Mouse (Mus musculus): Measurements from ENCODE around the gene Vps53. TPM values are rescaled to one million over a fixed set of nuclear protein-coding genes. Genes with fewer than 3 reads are reported as not detected.

The Vps53 gene
- polyA plus RNA-seq (2017; shearing (Covaris generic)), result 10 to 100 TPM; 49.9 to 68.7 TPM

DNA sequence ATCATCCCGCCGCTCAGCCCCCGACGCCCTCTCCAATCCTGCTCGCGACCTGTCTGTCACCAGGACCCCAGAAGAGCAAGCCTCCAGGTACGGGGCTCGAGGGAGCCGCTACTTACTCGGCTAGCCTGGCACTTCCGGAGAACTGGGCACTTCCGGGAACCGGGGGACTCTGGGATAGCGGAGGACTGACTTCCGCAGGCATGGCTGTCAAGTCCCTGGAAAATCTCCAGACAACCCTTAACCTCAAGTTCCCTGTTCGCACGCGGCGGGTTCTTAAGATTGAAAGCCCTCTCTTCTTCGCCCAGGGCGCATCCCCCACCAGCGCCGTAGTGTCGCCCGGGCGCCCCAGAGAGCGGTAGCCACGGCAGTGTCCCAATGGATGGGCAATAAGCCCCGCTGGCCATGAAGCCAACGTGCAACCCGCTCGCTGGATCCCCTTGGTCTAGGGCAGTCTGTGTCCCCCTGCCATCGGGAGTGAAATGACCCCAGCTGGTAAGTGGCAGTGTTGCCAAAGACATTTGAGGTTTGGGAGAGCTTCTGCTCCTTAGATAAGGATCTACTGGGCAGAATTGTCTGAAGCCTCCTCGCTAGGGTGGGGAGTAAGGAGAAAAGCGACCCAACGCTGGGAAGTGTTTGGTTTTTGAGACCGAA is at the start of gene Vps53, which contains the start of gene Fam57a:
Gene Vps53 (minus strand): TSS at position 153 of the 651 bp plus-strand sequence.
Gene Fam57a (plus strand): TSS at position 177 of the 651 bp plus-strand sequence.

DNA sequence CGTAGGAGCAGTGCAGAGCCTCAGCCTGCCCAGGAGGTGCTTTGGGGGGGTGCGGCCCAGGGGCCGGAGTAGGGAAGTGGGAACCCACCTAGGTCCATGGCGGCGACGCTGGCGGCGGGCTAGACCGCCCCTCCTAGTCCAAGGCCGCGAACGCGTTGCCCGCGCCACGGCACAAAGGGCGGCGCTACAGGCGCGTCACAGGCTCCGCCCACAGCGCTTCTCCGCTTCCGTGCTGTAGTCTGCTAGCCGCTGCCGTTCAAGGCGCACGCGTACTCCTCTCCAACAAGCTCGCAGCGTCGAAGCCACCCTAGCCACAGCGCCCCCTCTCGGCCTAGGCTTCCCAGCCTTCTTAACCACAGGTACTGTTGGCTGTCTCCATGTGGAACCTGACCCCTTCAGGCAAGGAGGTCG is 37.9 kb upstream of the Vps53 start, which contains the start of the genes Dbil5 and Gemin4:
Gene Dbil5 (plus strand): TSS at position 219 of the 411 bp plus-strand sequence.
Gene Gemin4 (minus strand): TSS at position 275 of the 411 bp plus-strand sequence.

GRCm38 (mm10) chr11:76027139-76028071 is 152.0 kb downstream of the Vps53 start, which contains the start of gene Rflnb:
Rflnb (minus strand) TSS chr11:76027782.

DNA sequence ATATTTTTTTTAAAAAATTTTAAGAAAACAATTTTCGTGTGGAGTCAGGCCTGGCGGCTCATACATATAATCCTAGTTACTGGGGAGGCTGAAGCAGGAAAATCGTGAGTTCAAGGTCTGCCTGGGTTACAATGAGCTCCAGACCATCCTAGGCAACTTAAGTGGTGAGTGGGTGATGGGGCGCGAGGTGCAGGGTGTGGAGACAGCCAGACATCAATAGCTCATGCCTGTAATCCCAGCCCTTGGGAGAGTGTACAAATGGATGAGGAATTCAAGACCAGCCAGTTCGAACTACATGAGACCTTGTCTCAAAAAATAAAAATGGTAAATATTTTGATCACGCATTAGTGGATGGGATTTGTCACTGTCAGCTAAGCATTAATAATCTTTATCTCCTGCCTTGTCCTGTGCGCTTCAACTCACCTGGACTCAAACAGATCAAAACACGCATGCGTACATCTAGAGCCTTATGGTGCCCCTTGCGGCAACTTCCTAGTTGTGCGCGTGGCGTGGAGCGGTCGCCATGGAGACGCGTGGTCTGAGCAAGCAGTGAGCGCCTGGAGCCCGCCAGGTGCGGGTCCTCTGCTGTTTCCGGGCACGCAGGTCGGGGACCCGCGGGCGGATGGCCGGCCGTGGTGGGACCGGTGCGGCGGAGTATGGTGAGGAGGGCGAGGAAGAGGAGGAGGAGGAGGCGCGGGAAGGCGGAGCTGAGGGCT is 179.8 kb downstream of the Vps53 start, which contains the start of gene 1700016K19Rik:
Gene 1700016K19Rik (plus strand): TSS at position 473 of the 716 bp plus-strand sequence.

Other genes with a start within 250 kb of the Vps53 start
- 1 to 10 TPM; 7.4 to 9.7 TPM for gene Rph3al, start 241.2 kb downstream of the Vps53 start, polyA plus RNA-seq (2017; shearing (Covaris generic))
- gene 1700016K19Rik, start 179.7 kb downstream of the Vps53 start, polyA plus RNA-seq (2017; shearing (Covaris generic)), result 1 to 10 TPM in 1 of 2 experiments, not detected in 1; 3.4 TPM
- 10 to 100 TPM; 28.5 to 77.0 TPM for gene Rflnb, start 151.9 kb downstream of the Vps53 start, polyA plus RNA-seq (2017; shearing (Covaris generic))
- 1 to 10 TPM; 2.8 to 4.3 TPM for gene Fam57a, start within 50 bp of the Vps53 start, polyA plus RNA-seq (2017; shearing (Covaris generic))
- gene Dbil5, start 38.0 kb upstream of the Vps53 start, polyA plus RNA-seq (2017; shearing (Covaris generic)), result not detected
- 10 to 100 TPM; 13.2 to 22.6 TPM for gene Gemin4, start 38.0 kb upstream of the Vps53 start, polyA plus RNA-seq (2017; shearing (Covaris generic))
- gene Mrm3, start 64.1 kb upstream of the Vps53 start, polyA plus RNA-seq (2017; shearing (Covaris generic)), result 10 to 100 TPM in 1 of 2 experiments, 1 to 10 TPM in 1; 7.2 to 16.3 TPM
- gene Glod4, start 64.1 kb upstream of the Vps53 start, polyA plus RNA-seq (2017; shearing (Covaris generic)), result 10 to 100 TPM; 70.0 to 83.7 TPM
- gene Nxn, start 219.5 kb upstream of the Vps53 start, polyA plus RNA-seq (2017; shearing (Covaris generic)), result 1 to 10 TPM; 2.4 to 3.2 TPM
- 10 to 100 TPM; 46.5 to 60.0 TPM for gene Timm22, start 227.3 kb upstream of the Vps53 start, polyA plus RNA-seq (2017; shearing (Covaris generic))